Mouse (Mus musculus) hindbrain, postnatal 0 days (tissue): ENCODE measurements around the gene Tfe3. TPM values are rescaled to one million over a fixed set of nuclear protein-coding genes. Genes with fewer than 3 reads are reported as not detected.
"Not testable (repeated sequence)": the region's sequence is repeated elsewhere in the genome, so short reads cannot be mapped to it uniquely, and the experiment has no call there.

Experiments
- ATAC-seq: fragments of 200-750 bp; cut with Nextera tagmentation; 2 replicates; pipeline ENCODE4 v1.8.0; 2017; ENCODE audit warnings: mild to moderate bottlenecking, moderate TSS enrichment, moderate library complexity
- DNase-seq: peaks from one replicate; pipeline ENCODE4 v3.0.0-alpha.2; 2015; ENCODE audit warnings: low spot score
- H3K27ac ChIP-seq: fragments of 300-500 bp; sonication (generic); 2 replicates; pipeline ENCODE4 v1.5.1; 2014; ENCODE audit warnings: mild to moderate bottlenecking
- H3K27me3 ChIP-seq: fragments of 300-500 bp; sonication (generic); 2 replicates; pipeline ENCODE4 v1.6.1; 2014; ENCODE audit warnings: low read length, mixed read lengths; ENCODE audit not compliant: insufficient read depth
- H3K36me3 ChIP-seq: fragments of 300-500 bp; sonication (generic); 2 replicates; pipeline ENCODE4 v1.6.1; 2014; ENCODE audit warnings: low read length, mixed read lengths; ENCODE audit not compliant: insufficient read depth
- H3K4me1 ChIP-seq: fragments of 300-500 bp; sonication (generic); 2 replicates; pipeline ENCODE4 v1.6.1; 2014; ENCODE audit warnings: antibody characterized with exemption, low read length, mixed read lengths; ENCODE audit not compliant: insufficient read depth
- H3K4me2 ChIP-seq: fragments of 300-500 bp; sonication (generic); 2 replicates; pipeline ENCODE4 v1.6.1; 2014; ENCODE audit warnings: low read depth, mild to moderate bottlenecking, low read length, moderate library complexity, mixed read lengths
- H3K4me3 ChIP-seq: fragments of 300-500 bp; sonication (generic); 2 replicates; pipeline ENCODE4 v1.5.1; 2014; ENCODE audit warnings: low read length
- H3K9ac ChIP-seq: fragments of 300-500 bp; sonication (generic); replicated peaks from 2 replicates; pipeline ENCODE4 v1.6.1; 2014; ENCODE audit warnings: mild to moderate bottlenecking, low read length, moderate library complexity, mixed read lengths
- H3K9me3 ChIP-seq: fragments of 300-500 bp; sonication (generic); 2 replicates; pipeline ENCODE4 v1.6.1; 2016; ENCODE audit warnings: low read length, mixed read lengths
- CTCF ChIP-seq: IDR thresholded peaks from 2 replicates; pipeline ENCODE4 v1.5.1; 2016; ENCODE audit warnings: antibody characterized with exemption, control low read depth, low read depth
- WGBS: fragments of 180-500 bp; shearing (Covaris S2); extraction: QIAGEN DNeasy Blood & Tissue Kit; methylation state at CpG from one replicate; pipeline ENCODE4 v1.1.7; 2014; 5-methylcytosine and 5-hydroxymethylcytosine counted together
- polyA plus RNA-seq: library from polyadenylated mRNA; unstranded; fragments of >200 nt; fragmentation: Nextera tagmentation; extraction: Ambion mirVana; gene quantifications from 2 replicates; pipeline ENCODE4 v1.2.1, GENCODE M21; 2015
- total RNA-seq: library from RNA; depleted of rRNA; stranded (reverse); fragments of >200 nt; gene quantifications from 2 replicates; pipeline ENCODE4 v1.2.3, GENCODE M21; 2014

Tfe3 gene
- total and polyA plus RNA-seq, 2 experiments from 2014 or later = 21.4 to 36.1 TPM

GRCm38 (mm10) chrX:7750432-7751116 is 11.8 kb upstream of the Tfe3 start, which contains the start of gene Ccdc120:
Gene Ccdc120 (minus strand): TSS chrX:7750905.
- Histone ChIP-seq H3K36me3 (no peaks in the 10 kb centered on the region), H3K4me3 (peak within 1 kb of the TSS; percentile 61), H3K27ac (peak within 1 kb of the TSS; percentile 58; the same call in 1 of the 2 replicates), H3K9ac (peak within 1 kb of the TSS; percentile 67), H3K4me1 (no peaks in the 10 kb centered on the region), H3K27me3 (no peaks in the 10 kb centered on the region), H3K9me3 (no peaks in the 10 kb centered on the region), H3K4me2 (peak within 1 kb of the TSS; percentile 56)
- peak; percentile 90 for ATAC-seq
- no peak for TF ChIP-seq CTCF
- 19% methylated on average over 47 of the region's 56 CpGs for WGBS
- DNase-seq = peak; percentile 93

- H3K9ac ChIP-seq, ATAC-seq, H3K27me3 ChIP-seq, H3K4me3 ChIP-seq, H3K9me3 ChIP-seq, H3K4me1 ChIP-seq, H3K27ac ChIP-seq, H3K36me3 ChIP-seq, H3K4me2 ChIP-seq: not testable (repeated sequence)
- 19% methylated on average over 3 of the region's 3 CpGs for WGBS
- peak; percentile 35 for TF ChIP-seq CTCF
- peak; percentile 53 for DNase-seq
These were observed 8.7 kb upstream of the Tfe3 start for GRCm38 (mm10) chrX:7753627-7754026.

- H3K36me3 ChIP-seq = no peaks in the 10 kb centered on the region
- 0 out of 2 replicates have a peak overlapping the region, but pooled peaks have one; percentile 45 for H3K27ac ChIP-seq
- DNase-seq = peak; percentile 2
- TF ChIP-seq CTCF = no peak
- H3K4me3 ChIP-seq = peak overlapping the region; percentile 59
- peak overlapping the region; percentile 56 for H3K9ac ChIP-seq
- ATAC-seq = no peak; the same call in 1 of the 2 replicates
- H3K4me2 ChIP-seq = peak overlapping the region; percentile 63
- H3K9me3 ChIP-seq = no peaks in the 10 kb centered on the region
- no peaks in the 10 kb centered on the region for H3K27me3 ChIP-seq
- no peaks in the 10 kb centered on the region for H3K4me1 ChIP-seq
- 38% methylated on average over 21 of the region's 21 CpGs for WGBS
These were observed 499 bp downstream of the Tfe3 start for GRCm38 (mm10) chrX:7762921-7763197.

- H3K4me3 ChIP-seq = peak overlapping the region; percentile 59
- H3K9me3 ChIP-seq = no peaks in the 10 kb centered on the region
- ATAC-seq = no peak
- no peaks in the 10 kb centered on the region for H3K27me3 ChIP-seq
- no peaks in the 10 kb centered on the region for H3K36me3 ChIP-seq
- 19% methylated on average over 22 of the region's 22 CpGs for WGBS
- H3K4me1 ChIP-seq = no peaks in the 10 kb centered on the region
- peak overlapping the region; percentile 56; the same call in 1 of the 2 replicates for H3K9ac ChIP-seq
- TF ChIP-seq CTCF = no peak
- DNase-seq = peak; percentile 10
- peak overlapping the region; percentile 63 for H3K4me2 ChIP-seq
- H3K27ac ChIP-seq = no peak overlapping the region
These were observed 1.5 kb downstream of the Tfe3 start for GRCm38 (mm10) chrX:7763631-7764393.

- WGBS = 29% methylated on average over 9 of the region's 9 CpGs
- no peaks in the 10 kb centered on the region for H3K36me3 ChIP-seq
- H3K9ac ChIP-seq = no peak overlapping the region
These were observed 2.4 kb downstream of the Tfe3 start for GRCm38 (mm10) chrX:7764657-7765280.

GRCm38 (mm10) chrX:7765281-7765670 is 2.9 kb downstream of the Tfe3 start:
- no peak overlapping the region for H3K27ac ChIP-seq
- ATAC-seq = no peak
- WGBS = 39% methylated on average over 13 of the region's 13 CpGs
- no peak for TF ChIP-seq CTCF
- H3K4me1 ChIP-seq = no peaks in the 10 kb centered on the region
- H3K4me3 ChIP-seq = peak overlapping the region; percentile 59
- DNase-seq = peak; percentile 3
- H3K27me3 ChIP-seq = no peaks in the 10 kb centered on the region
- H3K36me3 ChIP-seq = no peaks in the 10 kb centered on the region
- no peak overlapping the region for H3K9ac ChIP-seq
- no peaks in the 10 kb centered on the region for H3K9me3 ChIP-seq
- H3K4me2 ChIP-seq = peak overlapping the region; percentile 63

More at GRCm38 (mm10) chrX:7764657-7765280, 2.4 kb downstream of the Tfe3 start:
- peak overlapping the region; percentile 59 for H3K4me3 ChIP-seq
- H3K27me3 ChIP-seq = no peaks in the 10 kb centered on the region
- no peak for TF ChIP-seq CTCF
- peak overlapping the region; percentile 63 for H3K4me2 ChIP-seq
- no peaks in the 10 kb centered on the region for H3K9me3 ChIP-seq
- H3K27ac ChIP-seq = no peak overlapping the region
- ATAC-seq (no peak), DNase-seq (no peak)
- H3K4me1 ChIP-seq = no peaks in the 10 kb centered on the region
